Mouse (Mus musculus): ENCODE data around the gene Gucy2g. TPM values are rescaled to one million over a fixed set of nuclear protein-coding genes. Genes with fewer than 3 reads are reported as not detected.

Gucy2g gene
- 0.05 TPM in 1 of 2 replicates, not detected in the other for polyA plus RNA-seq (2014; fragmentation: Nextera tagmentation; extraction: Ambion mirVana)

DNA sequence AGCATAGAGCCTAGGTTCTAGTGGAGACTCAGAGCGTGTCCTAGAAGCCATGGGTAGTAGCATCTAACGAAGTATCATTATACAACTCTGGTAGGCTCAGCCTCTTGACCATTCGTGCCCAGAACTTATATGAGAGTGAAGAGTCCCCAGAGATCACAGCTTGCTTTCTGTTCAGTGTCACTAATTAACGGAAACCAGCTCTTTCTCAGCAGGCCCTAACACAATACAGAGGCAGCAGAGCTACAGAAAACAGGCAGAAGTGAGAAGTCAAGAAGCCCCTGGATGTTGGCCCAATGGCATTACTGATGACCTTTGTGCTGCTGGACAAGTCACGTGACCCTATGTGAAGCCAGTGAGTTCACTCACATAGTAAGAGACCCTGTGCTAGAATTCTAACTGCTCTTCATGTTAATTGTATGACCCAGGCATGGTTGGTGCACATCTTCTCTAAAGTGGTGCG, at the start of gene Gucy2g:
Gene Gucy2g, minus strand, starts transcription at position 51 of the 460 bp plus-strand sequence.
- no peak for ATAC-seq (ENCODE audit: low read depth)
- Histone ChIP-seq H3K4me3 (ENCODE audit: low read depth, low read length) (no peak within 1 kb of the TSS), H3K9me3 (ENCODE audit: control insufficient read depth, low read length) (no peaks in the 10 kb centered on the region), H3K4me2 (ENCODE audit: low read depth, low read length) (no peak within 1 kb of the TSS), H3K27ac (ENCODE audit: low read depth, low read length) (no peak within 1 kb of the TSS), H3K36me3 (ENCODE audit: control insufficient read depth, insufficient read depth, low read length) (no peaks in the 10 kb centered on the region), H3K4me1 (ENCODE audit: control insufficient read depth, insufficient read depth, low read length) (no peaks in the 10 kb centered on the region), H3K27me3 (ENCODE audit: control insufficient read depth, insufficient read depth, low read length) (no peaks in the 10 kb centered on the region), H3K9ac (replicated peaks; ENCODE audit: low read depth, low read length) (no peak within 1 kb of the TSS)
- WGBS: 82% methylated on average over 6 of the region's 6 CpGs

DNA sequence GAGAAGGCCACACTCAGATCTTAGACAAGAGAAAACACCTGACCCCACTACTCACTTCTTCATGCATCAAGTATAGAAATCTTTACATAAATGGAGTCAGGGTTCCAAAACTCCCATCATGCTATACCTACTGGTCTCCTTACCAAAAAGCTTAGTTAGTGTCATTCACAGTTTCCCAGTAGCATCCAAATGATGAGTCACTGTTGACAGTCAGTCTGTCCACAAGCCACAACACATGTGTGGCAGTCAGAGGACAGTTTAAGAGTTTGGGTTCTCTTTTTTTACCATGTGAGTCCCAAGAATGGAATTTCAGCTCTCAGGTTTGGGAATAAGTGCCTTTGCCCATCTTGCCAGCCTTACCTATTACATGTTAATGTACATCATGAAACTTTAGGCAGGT, 47.9 kb upstream of the Gucy2g start:
- H3K4me2 ChIP-seq (ENCODE audit: low read depth, low read length): no peak overlapping the region
- no peak for ATAC-seq (ENCODE audit: low read depth)

DNA sequence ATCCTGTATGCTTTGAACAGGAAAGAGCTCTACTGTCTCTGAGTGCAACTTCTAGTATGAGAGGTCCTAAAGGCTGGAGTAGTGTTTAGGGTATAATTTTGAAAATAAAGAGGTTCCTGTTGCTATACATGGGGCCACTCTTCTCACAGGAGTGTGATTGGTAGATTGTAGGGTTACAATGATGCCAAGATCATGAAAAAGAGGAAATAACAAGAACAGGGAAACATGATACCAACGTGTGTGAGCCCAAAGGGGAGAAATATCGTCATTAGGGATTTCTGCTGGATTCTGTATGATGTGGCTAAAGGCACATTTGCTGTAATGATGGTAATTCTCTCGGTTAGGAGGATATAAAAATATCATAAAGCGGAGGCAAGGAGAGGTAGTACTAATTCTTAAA, 45.0 kb upstream of the Gucy2g start:
- no peak for ATAC-seq (ENCODE audit: low read depth)
- Histone ChIP-seq H3K9ac (replicated peaks; ENCODE audit: low read depth, low read length) (no peak overlapping the region), H3K27me3 (ENCODE audit: control insufficient read depth, insufficient read depth, low read length) (no peaks in the 10 kb centered on the region), H3K36me3 (ENCODE audit: control insufficient read depth, insufficient read depth, low read length) (no peaks in the 10 kb centered on the region), H3K4me1 (ENCODE audit: control insufficient read depth, insufficient read depth, low read length) (no peaks in the 10 kb centered on the region), H3K4me2 (ENCODE audit: low read depth, low read length) (no peak overlapping the region), H3K27ac (ENCODE audit: low read depth, low read length) (no peak overlapping the region), H3K4me3 (ENCODE audit: low read depth, low read length) (no peak overlapping the region), H3K9me3 (ENCODE audit: control insufficient read depth, low read length) (no peaks in the 10 kb centered on the region)
- WGBS: 90% methylated on average over 4 of the region's 4 CpGs

More for the DNA sequence above, 47.9 kb upstream of the Gucy2g start:
- Histone ChIP-seq H3K27me3 (ENCODE audit: control insufficient read depth, insufficient read depth, low read length) (no peaks in the 10 kb centered on the region), H3K27ac (ENCODE audit: low read depth, low read length) (no peak overlapping the region), H3K9me3 (ENCODE audit: control insufficient read depth, low read length) (no peaks in the 10 kb centered on the region), H3K9ac (replicated peaks; ENCODE audit: low read depth, low read length) (no peak overlapping the region), H3K4me3 (ENCODE audit: low read depth, low read length) (no peak overlapping the region), H3K36me3 (ENCODE audit: control insufficient read depth, insufficient read depth, low read length) (no peaks in the 10 kb centered on the region), H3K4me1 (ENCODE audit: control insufficient read depth, insufficient read depth, low read length) (no peaks in the 10 kb centered on the region)

DNA sequence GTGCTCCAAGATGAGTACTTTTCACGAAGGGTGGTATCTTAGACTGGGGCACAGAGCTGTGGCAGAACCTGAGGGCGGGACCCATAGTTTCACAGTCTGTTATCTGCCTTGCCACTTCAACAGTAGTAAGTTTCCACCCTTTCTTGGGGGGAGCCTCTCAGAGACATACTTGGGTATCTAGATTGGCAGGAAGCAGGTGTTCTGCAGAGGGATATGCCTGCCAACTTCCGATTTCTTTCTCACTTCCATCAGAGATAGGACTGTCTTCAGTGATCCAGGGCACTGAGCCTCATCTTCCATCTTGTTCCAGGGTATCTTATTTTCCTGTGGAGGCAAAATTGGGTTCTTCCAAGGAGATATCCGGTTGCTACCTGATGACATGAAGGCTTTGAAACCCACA, 43.1 kb upstream of the Gucy2g start:
- no peak overlapping the region for H3K4me3 ChIP-seq (ENCODE audit: low read depth, low read length)

DNA sequence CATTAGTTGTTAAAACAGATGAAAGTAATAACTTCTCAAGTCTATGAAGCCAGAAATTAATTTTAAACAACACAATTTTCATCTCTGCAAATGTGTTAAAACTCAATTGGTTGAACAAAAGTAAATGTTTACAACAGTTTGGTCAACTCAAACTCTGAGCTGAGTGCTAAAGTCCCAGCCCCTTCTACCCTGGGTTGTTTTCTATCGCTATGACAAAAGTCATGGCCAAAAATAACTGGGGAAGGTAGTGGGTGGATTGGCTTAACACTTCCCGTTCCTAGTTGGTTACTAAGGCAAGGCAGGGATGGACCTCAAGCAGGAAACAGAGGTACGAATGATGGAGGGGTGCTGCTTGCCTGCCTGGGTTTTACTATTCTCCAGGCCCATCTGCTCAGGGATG, 35.7 kb upstream of the Gucy2g start:
- Histone ChIP-seq H3K4me1 (ENCODE audit: control insufficient read depth, insufficient read depth, low read length) (no peaks in the 10 kb centered on the region), H3K36me3 (ENCODE audit: control insufficient read depth, insufficient read depth, low read length) (no peaks in the 10 kb centered on the region), H3K9ac (replicated peaks; ENCODE audit: low read depth, low read length) (no peak overlapping the region), H3K27ac (ENCODE audit: low read depth, low read length) (no peak overlapping the region), H3K4me3 (ENCODE audit: low read depth, low read length) (no peak overlapping the region), H3K27me3 (ENCODE audit: control insufficient read depth, insufficient read depth, low read length) (no peaks in the 10 kb centered on the region), H3K9me3 (ENCODE audit: control insufficient read depth, low read length) (no peaks in the 10 kb centered on the region), H3K4me2 (ENCODE audit: low read depth, low read length) (no peak overlapping the region)
- no peak for ATAC-seq (ENCODE audit: low read depth)
- 85% methylated on average over 3 of the region's 3 CpGs for WGBS

More for the DNA sequence above, 43.1 kb upstream of the Gucy2g start:
- Histone ChIP-seq H3K9ac (replicated peaks; ENCODE audit: low read depth, low read length) (no peak overlapping the region), H3K36me3 (ENCODE audit: control insufficient read depth, insufficient read depth, low read length) (no peaks in the 10 kb centered on the region), H3K4me2 (ENCODE audit: low read depth, low read length) (no peak overlapping the region), H3K27me3 (ENCODE audit: control insufficient read depth, insufficient read depth, low read length) (no peaks in the 10 kb centered on the region), H3K27ac (ENCODE audit: low read depth, low read length) (no peak overlapping the region), H3K4me1 (ENCODE audit: control insufficient read depth, insufficient read depth, low read length) (no peaks in the 10 kb centered on the region), H3K9me3 (ENCODE audit: control insufficient read depth, low read length) (no peaks in the 10 kb centered on the region)
- no peak for ATAC-seq (ENCODE audit: low read depth)
- WGBS: 92% methylated on average over 4 of the region's 4 CpGs

DNA sequence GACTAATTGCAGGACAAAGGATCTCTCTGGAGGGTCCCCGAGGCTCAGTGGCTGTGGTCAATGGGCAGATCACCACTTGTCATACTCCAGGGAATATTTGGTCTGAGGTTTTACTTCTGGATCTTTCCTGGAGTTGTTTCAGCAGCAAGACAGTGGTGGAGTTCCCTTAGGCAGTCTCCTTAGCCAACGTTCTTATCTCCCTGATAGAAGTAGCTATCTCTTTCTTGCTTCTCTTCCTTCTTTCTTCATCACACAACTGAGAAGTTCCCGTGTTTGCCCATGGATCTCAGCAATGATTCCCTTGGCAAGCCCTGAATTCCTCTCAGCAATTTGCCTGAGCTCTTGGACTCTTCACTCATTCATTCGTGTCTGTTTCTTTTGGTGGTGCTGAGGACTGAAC, 35.1 kb upstream of the Gucy2g start:
- Histone ChIP-seq H3K9me3 (ENCODE audit: control insufficient read depth, low read length) (no peaks in the 10 kb centered on the region), H3K27ac (ENCODE audit: low read depth, low read length) (no peak overlapping the region), H3K36me3 (ENCODE audit: control insufficient read depth, insufficient read depth, low read length) (no peaks in the 10 kb centered on the region), H3K9ac (replicated peaks; ENCODE audit: low read depth, low read length) (no peak overlapping the region), H3K27me3 (ENCODE audit: control insufficient read depth, insufficient read depth, low read length) (no peaks in the 10 kb centered on the region), H3K4me1 (ENCODE audit: control insufficient read depth, insufficient read depth, low read length) (no peaks in the 10 kb centered on the region), H3K4me3 (ENCODE audit: low read depth, low read length) (no peak overlapping the region), H3K4me2 (ENCODE audit: low read depth, low read length) (no peak overlapping the region)
- WGBS: 94% methylated on average over 4 of the region's 4 CpGs
- no peak for ATAC-seq (ENCODE audit: low read depth)

DNA sequence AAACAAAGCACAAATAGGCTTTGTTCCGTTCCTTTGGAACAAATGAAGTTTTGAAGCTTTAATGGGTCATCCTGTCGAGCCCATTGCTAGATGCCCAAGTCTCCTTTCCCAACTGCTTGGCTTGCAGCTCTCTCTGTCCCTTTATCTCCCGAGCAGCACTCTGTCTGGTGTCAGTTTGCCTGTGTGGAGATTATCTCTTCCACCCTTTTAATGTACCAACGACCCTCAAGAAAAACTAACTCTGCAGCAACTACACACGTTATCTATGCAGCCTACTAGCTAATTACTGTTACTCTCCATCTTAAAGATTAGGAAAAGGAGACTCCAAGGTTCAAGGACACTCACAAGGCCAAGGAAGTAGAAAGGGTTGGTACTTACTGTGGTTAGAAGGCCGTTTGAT, 32.3 kb upstream of the Gucy2g start:
- no peak for ATAC-seq (ENCODE audit: low read depth)
- 85% methylated on average over 6 of the region's 6 CpGs for WGBS

DNA sequence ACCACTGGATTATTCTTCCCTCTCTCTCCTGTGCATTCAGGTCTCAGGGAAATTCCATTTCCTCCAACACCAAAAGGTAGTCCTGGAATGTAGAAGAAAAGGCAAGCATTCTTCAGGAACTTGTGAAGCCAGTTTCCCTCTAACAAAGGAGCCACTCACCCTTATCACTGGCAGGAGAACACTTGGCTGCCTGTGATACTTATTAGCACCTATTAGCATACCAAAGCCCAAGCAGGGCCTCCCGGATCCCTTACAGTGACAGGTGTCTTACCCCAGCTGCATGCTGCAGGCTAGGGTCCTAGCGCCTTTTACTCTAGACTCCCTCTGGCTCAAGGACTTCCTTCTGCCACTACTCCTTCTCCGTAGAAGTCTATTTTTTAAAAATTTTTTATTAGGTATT, 30.4 kb upstream of the Gucy2g start:
- H3K9ac ChIP-seq (replicated peaks; ENCODE audit: low read depth, low read length): no peak overlapping the region
- H3K27me3 ChIP-seq (ENCODE audit: control insufficient read depth, insufficient read depth, low read length): no peaks in the 10 kb centered on the region
- no peaks in the 10 kb centered on the region for H3K4me1 ChIP-seq (ENCODE audit: control insufficient read depth, insufficient read depth, low read length)
- no peak overlapping the region for H3K4me2 ChIP-seq (ENCODE audit: low read depth, low read length)
- ATAC-seq (ENCODE audit: low read depth): no peak
- no peaks in the 10 kb centered on the region for H3K9me3 ChIP-seq (ENCODE audit: control insufficient read depth, low read length)
- no peak overlapping the region for H3K27ac ChIP-seq (ENCODE audit: low read depth, low read length)
- 32% methylated on average over 3 of the region's 3 CpGs for WGBS
- H3K36me3 ChIP-seq (ENCODE audit: control insufficient read depth, insufficient read depth, low read length): no peaks in the 10 kb centered on the region
- H3K4me3 ChIP-seq (ENCODE audit: low read depth, low read length): no peak overlapping the region

More for the DNA sequence above, 32.3 kb upstream of the Gucy2g start:
- Histone ChIP-seq H3K4me1 (ENCODE audit: control insufficient read depth, insufficient read depth, low read length) (no peaks in the 10 kb centered on the region), H3K9ac (replicated peaks; ENCODE audit: low read depth, low read length) (no peak overlapping the region), H3K4me3 (ENCODE audit: low read depth, low read length) (no peak overlapping the region), H3K9me3 (ENCODE audit: control insufficient read depth, low read length) (no peaks in the 10 kb centered on the region), H3K4me2 (ENCODE audit: low read depth, low read length) (no peak overlapping the region), H3K27ac (ENCODE audit: low read depth, low read length) (no peak overlapping the region), H3K36me3 (ENCODE audit: control insufficient read depth, insufficient read depth, low read length) (no peaks in the 10 kb centered on the region), H3K27me3 (ENCODE audit: control insufficient read depth, insufficient read depth, low read length) (no peaks in the 10 kb centered on the region)

DNA sequence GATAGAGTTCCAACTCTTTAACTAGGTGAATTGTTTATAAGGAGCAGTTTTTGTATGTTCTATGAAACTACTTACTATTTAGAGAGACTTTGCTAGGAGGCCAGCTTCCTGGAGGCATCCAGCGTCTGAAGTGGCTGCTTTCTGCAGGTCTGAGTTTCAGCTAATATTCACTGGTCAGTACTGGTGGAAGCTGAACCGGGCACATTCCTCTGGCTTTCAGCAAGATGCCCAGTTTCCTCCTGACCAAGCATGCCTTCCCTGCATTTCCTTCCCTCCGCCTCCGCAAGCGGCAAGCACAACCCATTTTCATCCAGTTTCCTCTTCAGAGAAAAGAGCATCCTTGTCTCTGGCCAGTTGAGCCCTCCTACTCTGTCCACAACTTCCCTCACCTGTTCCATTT, 28.0 kb upstream of the Gucy2g start:
- Histone ChIP-seq H3K9ac (replicated peaks; ENCODE audit: low read depth, low read length) (no peak overlapping the region), H3K4me3 (ENCODE audit: low read depth, low read length) (no peak overlapping the region), H3K27ac (ENCODE audit: low read depth, low read length) (no peak overlapping the region), H3K4me2 (ENCODE audit: low read depth, low read length) (no peak overlapping the region), H3K27me3 (ENCODE audit: control insufficient read depth, insufficient read depth, low read length) (no peaks in the 10 kb centered on the region), H3K9me3 (ENCODE audit: control insufficient read depth, low read length) (no peaks in the 10 kb centered on the region), H3K4me1 (ENCODE audit: control insufficient read depth, insufficient read depth, low read length) (no peaks in the 10 kb centered on the region), H3K36me3 (ENCODE audit: control insufficient read depth, insufficient read depth, low read length) (no peaks in the 10 kb centered on the region)
- ATAC-seq (ENCODE audit: low read depth): no peak
- WGBS: 90% methylated on average over 5 of the region's 5 CpGs

DNA sequence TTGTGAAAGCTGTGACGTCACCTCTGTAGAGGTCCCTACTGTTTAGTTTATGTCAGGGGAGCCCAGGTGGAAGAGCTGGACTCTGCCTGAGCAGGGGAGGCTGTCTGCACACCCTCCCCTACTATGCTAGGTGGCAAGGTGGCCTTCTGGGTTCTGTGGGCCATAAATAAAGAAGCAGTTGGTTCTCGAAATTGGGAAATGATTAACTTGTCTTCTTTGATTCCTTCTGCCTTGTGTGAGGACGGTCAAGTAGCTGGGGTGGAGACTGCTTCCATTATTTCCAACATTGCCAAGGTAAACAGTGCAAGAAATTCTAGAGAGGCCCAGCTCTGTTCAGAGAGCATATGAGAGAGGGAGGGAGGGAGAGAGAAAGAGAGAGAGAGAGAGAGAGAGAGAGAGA, 27.1 kb upstream of the Gucy2g start:
- H3K27ac ChIP-seq (ENCODE audit: low read depth, low read length): no peak overlapping the region
- H3K27me3 ChIP-seq (ENCODE audit: control insufficient read depth, insufficient read depth, low read length): no peaks in the 10 kb centered on the region
- H3K9ac ChIP-seq (replicated peaks; ENCODE audit: low read depth, low read length): no peak overlapping the region
- no peaks in the 10 kb centered on the region for H3K36me3 ChIP-seq (ENCODE audit: control insufficient read depth, insufficient read depth, low read length)
- WGBS: 62% methylated on average over 3 of the region's 3 CpGs
- H3K4me2 ChIP-seq (ENCODE audit: low read depth, low read length): no peak overlapping the region
- no peak overlapping the region for H3K4me3 ChIP-seq (ENCODE audit: low read depth, low read length)
- H3K4me1 ChIP-seq (ENCODE audit: control insufficient read depth, insufficient read depth, low read length): no peaks in the 10 kb centered on the region
- H3K9me3 ChIP-seq (ENCODE audit: control insufficient read depth, low read length): no peaks in the 10 kb centered on the region
- no peak for ATAC-seq (ENCODE audit: low read depth)
